Comparison of ENCODE assay signal across 10 mouse cellular contexts in genomic region chr4:35082476-35083114, GRCm38 (mm10).
"Had no signal": no experiment of that assay in that cellular context is flagged by ENCODE, and none has a peak within 500 bp of the region (broad histone marks: within the 10 kb centered on the region; RNA-seq: fewer than 3 reads in every experiment).

No protein-coding gene starts in this region.

- H3K27ac ChIP-seq: layer of hippocampus, adult 2 months; limb, embryonic 13.5 days; liver, embryonic 12.5 days; lung, embryonic 15.5 days; midbrain, embryonic 13.5 days had no signal

- H3K9me3 ChIP-seq: liver, embryonic 12.5 days; lung, embryonic 15.5 days had no signal

- H3K4me2 ChIP-seq: limb, embryonic 13.5 days; liver, embryonic 12.5 days; lung, embryonic 15.5 days; midbrain, embryonic 13.5 days had no signal

- H3K9ac ChIP-seq: limb, embryonic 13.5 days; liver, embryonic 12.5 days; lung, embryonic 15.5 days; midbrain, embryonic 13.5 days had no signal

- H3K36me3 ChIP-seq: liver, embryonic 12.5 days; lung, embryonic 15.5 days; midbrain, embryonic 13.5 days had no signal

- H3K4me1 ChIP-seq: liver, embryonic 12.5 days; lung, embryonic 15.5 days; midbrain, embryonic 13.5 days had no signal

- DNase-seq: lung, postnatal 36 days; thymus, adult 18-20 months; thymus, postnatal 14 days had no signal

- H3K4me3 ChIP-seq: layer of hippocampus, adult 2 months; limb, embryonic 13.5 days; liver, embryonic 12.5 days; lung, embryonic 15.5 days; midbrain, embryonic 13.5 days had no signal

- H3K27me3 ChIP-seq: limb, embryonic 13.5 days; liver, embryonic 12.5 days; lung, embryonic 15.5 days; midbrain, embryonic 13.5 days had no signal

- ATAC-seq: hindbrain, embryonic 16.5 days; inflammation-experienced regulatory T-cells, adult 6 months; liver, embryonic 12.5 days; midbrain, embryonic 13.5 days had no signal
